Mouse (Mus musculus) limb, embryonic 10.5 days (tissue): ENCODE measurements around the gene Gm48551. TPM values are rescaled to one million over a fixed set of nuclear protein-coding genes. Genes with fewer than 3 reads are reported as not detected.

Source experiments
- DNase-seq: peaks from one replicate; pipeline ENCODE4 v3.0.0-alpha.2; 2017; ENCODE audit warnings: low spot score
- H3K27ac ChIP-seq: fragments of 300-500 bp; sonication (generic); 2 replicates; pipeline ENCODE4 v1.5.1; 2016; ENCODE audit warnings: mild to moderate bottlenecking
- H3K27me3 ChIP-seq: fragments of 300-500 bp; sonication (generic); 2 replicates; pipeline ENCODE4 v1.6.1; 2016; ENCODE audit warnings: low read depth, mild to moderate bottlenecking; ENCODE audit not compliant: poor library complexity, severe bottlenecking
- H3K36me3 ChIP-seq: fragments of 300-500 bp; sonication (generic); 2 replicates; pipeline ENCODE4 v1.6.1; 2016; ENCODE audit warnings: mild to moderate bottlenecking, moderate library complexity
- H3K4me1 ChIP-seq: fragments of 300-500 bp; sonication (generic); 2 replicates; pipeline ENCODE4 v1.6.1; 2016
- H3K4me3 ChIP-seq: fragments of 300-500 bp; sonication (generic); 2 replicates; pipeline ENCODE4 v1.5.1; 2016; ENCODE audit warnings: mild to moderate bottlenecking, moderate library complexity
- H3K9me3 ChIP-seq: fragments of 300-500 bp; sonication (generic); replicated peaks from 2 replicates; pipeline ENCODE4 v1.6.1; 2016; ENCODE audit warnings: mild to moderate bottlenecking
- WGBS: fragments of 180-500 bp; shearing (Covaris S2); methylation state at CpG from one replicate; pipeline ENCODE4 v1.1.7; 2016; 5-methylcytosine and 5-hydroxymethylcytosine counted together
- polyA plus RNA-seq: library from polyadenylated mRNA; unstranded; fragments of >200 nt; fragmentation: Nextera tagmentation; extraction: Ambion mirVana; gene quantifications from 2 replicates; pipeline ENCODE4 v1.2.1, GENCODE M21; 2016

The Gm48551 gene
- polyA plus RNA-seq, 1 experiment from 2014 or later, result 3.8 TPM

GRCm38 (mm10) chr10:81379183-81379553 lies 5.1 kb upstream of the Gm48551 start:
- Histone ChIP-seq H3K4me3 (peak overlapping the region; percentile 83), H3K36me3 (peaks cover 27% of the 10 kb centered on the region), H3K27ac (peak overlapping the region; percentile 96), H3K9me3 (no peaks in the 10 kb centered on the region), H3K27me3 (no peaks in the 10 kb centered on the region), H3K4me1 (peaks cover 24% of the 10 kb centered on the region)
- DNase-seq, result no peak
- WGBS, result 63% methylated on average over 3 of the region's 3 CpGs

- Histone ChIP-seq H3K9me3 (no peaks in the 10 kb centered on the region), H3K4me3 (peak overlapping the region; percentile 83; the same call in 1 of the 2 replicates), H3K36me3 (peaks cover 21% of the 10 kb centered on the region), H3K27ac (peak overlapping the region; percentile 16; the same call in 1 of the 2 replicates), H3K27me3 (no peaks in the 10 kb centered on the region), H3K4me1 (peaks cover 27% of the 10 kb centered on the region)
- WGBS, result 93% methylated on average over 6 of the region's 6 CpGs
- no peak for DNase-seq
These were observed 4.4 kb upstream of the Gm48551 start for GRCm38 (mm10) chr10:81379809-81380378.

- Histone ChIP-seq H3K36me3 (peaks cover 14% of the 10 kb centered on the region), H3K27ac (no peak overlapping the region), H3K4me1 (peaks cover 28% of the 10 kb centered on the region), H3K27me3 (no peaks in the 10 kb centered on the region), H3K4me3 (no peak overlapping the region), H3K9me3 (no peaks in the 10 kb centered on the region)
- no peak for DNase-seq
- 85% methylated on average over 5 of the region's 5 CpGs for WGBS
These were observed 2.2 kb upstream of the Gm48551 start for GRCm38 (mm10) chr10:81382039-81382438.

GRCm38 (mm10) chr10:81384605-81384982 lies 328 bp downstream of the Gm48551 start:
- Histone ChIP-seq H3K9me3 (no peaks in the 10 kb centered on the region), H3K27me3 (no peaks in the 10 kb centered on the region)
- WGBS, result under 1% methylated on average over 19 of the region's 19 CpGs

DNA sequence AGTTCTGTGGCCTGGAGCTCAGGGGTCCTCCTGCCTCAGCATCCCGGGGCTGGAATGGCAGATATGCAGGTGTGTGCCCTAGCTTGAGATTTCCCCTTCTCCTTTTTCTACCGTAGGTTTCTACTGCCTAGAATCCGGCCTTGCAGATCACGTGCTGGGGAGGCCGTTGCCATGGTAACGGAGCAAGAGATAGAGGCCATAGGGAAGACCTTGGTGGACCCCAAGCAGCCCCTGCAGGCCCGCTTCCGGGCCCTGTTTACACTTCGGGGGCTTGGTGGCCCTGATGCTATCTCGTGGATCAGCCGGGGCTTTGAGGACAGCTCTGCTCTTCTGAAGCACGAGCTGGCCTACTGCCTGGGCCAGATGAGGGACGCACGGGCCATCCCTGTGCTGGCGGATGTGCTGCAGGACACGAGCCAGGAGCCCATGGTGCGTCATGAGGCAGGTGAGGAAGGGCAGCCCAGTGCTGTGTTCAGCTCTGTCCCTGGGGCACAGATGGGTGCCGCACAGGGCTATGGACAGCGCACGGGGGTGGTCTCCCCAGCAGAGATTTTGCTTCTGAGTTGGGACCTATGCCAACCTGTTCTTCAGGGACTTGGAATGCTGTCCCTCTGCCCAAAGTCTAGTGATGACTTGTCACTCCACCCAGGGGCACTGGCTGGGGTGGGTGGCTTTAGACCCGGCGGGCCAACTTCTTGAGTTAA lies 1.5 kb downstream of the Gm48551 start:
- peak overlapping the region; percentile 89 for H3K4me3 ChIP-seq

More at GRCm38 (mm10) chr10:81384605-81384982, 328 bp downstream of the Gm48551 start:
- H3K4me3 ChIP-seq, result peak overlapping the region; percentile 89
- no peak for DNase-seq
- peaks cover 39% of the 10 kb centered on the region for H3K36me3 ChIP-seq
- peaks cover 15% of the 10 kb centered on the region for H3K4me1 ChIP-seq
- H3K27ac ChIP-seq, result peak overlapping the region; percentile 87

GRCm38 (mm10) chr10:81387716-81388115 lies 3.5 kb downstream of the Gm48551 start:
- DNase-seq, result no peak
- 95% methylated on average over 20 of the region's 20 CpGs for WGBS
- Histone ChIP-seq H3K36me3 (peaks cover 57% of the 10 kb centered on the region), H3K27ac (no peak overlapping the region), H3K4me1 (peaks cover 24% of the 10 kb centered on the region), H3K4me3 (0 out of 2 replicates have a peak overlapping the region, but pooled peaks have one; percentile 3), H3K9me3 (no peaks in the 10 kb centered on the region), H3K27me3 (no peaks in the 10 kb centered on the region)

More for the DNA sequence above, 1.5 kb downstream of the Gm48551 start:
- peaks cover 51% of the 10 kb centered on the region for H3K36me3 ChIP-seq
- no peaks in the 10 kb centered on the region for H3K9me3 ChIP-seq
- no peaks in the 10 kb centered on the region for H3K27me3 ChIP-seq
- 88% methylated on average over 22 of the region's 22 CpGs for WGBS
- no peak for DNase-seq
- H3K4me1 ChIP-seq, result peaks cover 19% of the 10 kb centered on the region
- H3K27ac ChIP-seq, result no peak overlapping the region

GRCm38 (mm10) chr10:81388505-81389055 lies 4.3 kb downstream of the Gm48551 start, which contains the start of gene Gm48552:
Gene Gm48552 (plus strand): TSS chr10:81389005.
- Histone ChIP-seq H3K9me3 (no peaks in the 10 kb centered on the region), H3K36me3 (peaks cover 57% of the 10 kb centered on the region), H3K4me3 (0 out of 2 replicates have a peak within 1 kb of the TSS, but pooled peaks have one; percentile 3), H3K4me1 (peaks cover 33% of the 10 kb centered on the region), H3K27ac (no peak within 1 kb of the TSS), H3K27me3 (no peaks in the 10 kb centered on the region)
- no peak for DNase-seq
- 91% methylated on average over 5 of the region's 5 CpGs for WGBS

DNA sequence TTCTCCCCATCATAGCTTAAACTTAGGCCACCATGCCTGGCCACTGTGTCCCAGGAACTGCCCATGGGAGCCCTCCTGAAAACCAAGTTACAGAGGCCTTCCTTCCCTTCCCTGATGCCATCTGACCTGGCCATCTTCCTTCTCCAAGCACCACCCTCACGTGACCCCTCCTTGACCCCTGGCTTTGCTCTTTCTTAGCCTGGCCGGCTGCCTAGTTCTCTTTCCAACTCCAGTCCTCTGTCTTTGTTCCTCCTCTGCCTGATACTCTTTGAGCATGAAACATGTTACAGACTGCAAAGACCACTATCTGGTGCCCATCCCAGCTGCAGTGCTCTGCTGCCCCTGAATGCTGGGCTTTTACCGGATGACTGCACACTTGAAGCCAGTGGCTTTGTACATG lies 5.1 kb downstream of the Gm48551 start:
- WGBS, result 67% methylated on average over 3 of the region's 3 CpGs
- peaks cover 39% of the 10 kb centered on the region for H3K4me1 ChIP-seq
- no peaks in the 10 kb centered on the region for H3K9me3 ChIP-seq
- no peak for DNase-seq
- peaks cover 57% of the 10 kb centered on the region for H3K36me3 ChIP-seq
- H3K27me3 ChIP-seq, result no peaks in the 10 kb centered on the region
- H3K4me3 ChIP-seq, result no peak overlapping the region
- no peak overlapping the region for H3K27ac ChIP-seq

GRCm38 (mm10) chr10:81389801-81390677 lies 5.8 kb downstream of the Gm48551 start:
- Histone ChIP-seq H3K4me1 (peaks cover 35% of the 10 kb centered on the region), H3K4me3 (no peak overlapping the region), H3K27me3 (no peaks in the 10 kb centered on the region), H3K9me3 (no peaks in the 10 kb centered on the region), H3K27ac (0 out of 2 replicates have a peak overlapping the region, but pooled peaks have one; percentile 6), H3K36me3 (peaks cover 57% of the 10 kb centered on the region)
- 64% methylated on average over 23 of the region's 23 CpGs for WGBS
- peak; percentile 85 for DNase-seq

- no peak overlapping the region for H3K4me3 ChIP-seq
- WGBS, result 91% methylated on average over 13 of the region's 13 CpGs
- DNase-seq, result no peak
These were observed 6.4 kb downstream of the Gm48551 start for GRCm38 (mm10) chr10:81390678-81390965.

DNA sequence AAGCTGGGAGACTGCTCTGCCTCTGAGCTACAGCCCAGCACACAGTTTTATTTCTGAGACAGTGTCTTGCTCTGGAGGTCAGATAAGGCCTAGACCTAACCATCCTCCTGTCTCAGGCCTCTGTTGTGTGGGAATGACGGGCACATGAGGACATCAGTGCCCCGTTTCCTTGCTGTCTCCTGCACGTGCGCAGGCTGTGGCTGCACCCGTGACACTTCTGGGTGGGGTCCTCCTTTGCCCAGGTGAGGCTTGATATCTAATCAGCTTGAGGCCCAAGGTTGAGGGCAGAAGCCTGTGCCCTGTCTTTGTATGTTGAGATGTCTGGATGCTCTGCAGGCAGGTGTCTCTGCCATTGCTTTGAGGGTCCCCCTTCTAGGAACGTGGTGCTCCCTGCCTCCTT lies 8.0 kb downstream of the Gm48551 start:
- no peak for DNase-seq
- Histone ChIP-seq H3K4me1 (peaks cover 26% of the 10 kb centered on the region), H3K27me3 (peaks cover 11% of the 10 kb centered on the region), H3K36me3 (peaks cover 40% of the 10 kb centered on the region), H3K27ac (no peak overlapping the region), H3K4me3 (no peak overlapping the region), H3K9me3 (no peaks in the 10 kb centered on the region)
- 86% methylated on average over 6 of the region's 6 CpGs for WGBS

More at GRCm38 (mm10) chr10:81390678-81390965, 6.4 kb downstream of the Gm48551 start:
- Histone ChIP-seq H3K36me3 (peaks cover 57% of the 10 kb centered on the region), H3K4me1 (peaks cover 29% of the 10 kb centered on the region), H3K27me3 (no peaks in the 10 kb centered on the region), H3K9me3 (no peaks in the 10 kb centered on the region), H3K27ac (no peak overlapping the region)

GRCm38 (mm10) chr10:81392781-81393185 lies 8.5 kb downstream of the Gm48551 start, which contains the start of gene Smim24:
Gene Smim24 (plus strand): TSS chr10:81393051.
- DNase-seq, result no peak
- H3K36me3 ChIP-seq, result peaks cover 35% of the 10 kb centered on the region
- H3K4me1 ChIP-seq, result peaks cover 26% of the 10 kb centered on the region
- no peaks in the 10 kb centered on the region for H3K9me3 ChIP-seq
- WGBS, result 64% methylated on average over 14 of the region's 14 CpGs
- H3K27ac ChIP-seq, result peak within 1 kb of the TSS; percentile 73
- peaks cover 16% of the 10 kb centered on the region for H3K27me3 ChIP-seq
- peak within 1 kb of the TSS; percentile 43 for H3K4me3 ChIP-seq
